ENCODE assay signal across 14 mouse cellular contexts in the genomic region with DNA sequence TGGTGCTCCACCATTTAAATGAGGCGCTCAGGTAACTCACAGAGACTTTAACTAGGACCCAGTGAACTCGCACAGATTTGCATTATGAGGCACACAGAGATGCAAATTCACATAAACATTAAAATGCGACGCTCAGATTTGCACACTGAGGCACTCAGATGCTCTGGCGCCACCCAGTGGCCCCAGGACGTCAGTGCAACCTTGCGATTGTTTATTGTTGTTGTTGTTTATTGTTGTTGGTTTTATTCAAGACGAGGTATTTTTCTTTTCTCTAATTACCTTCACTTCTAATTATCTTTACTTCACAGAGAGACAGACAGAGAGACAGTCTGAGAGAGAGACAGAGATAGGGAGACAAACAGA. TPM values are rescaled to one million over a fixed set of nuclear protein-coding genes. Genes with fewer than 3 reads are reported as not detected.
A peak's percentile ranks its signal among the peaks of the same experiment; 100 is the strongest.
DNase-seq lines count a peak whose midpoint lies in the region; ATAC-seq and TF ChIP-seq lines count a peak whose summit lies in the region.
"Not testable (repeated sequence)": the region's sequence is repeated elsewhere in the genome, so short reads cannot be mapped to it uniquely, and the experiment has no call there.
"Had no signal": no experiment of that assay in that cellular context is flagged by ENCODE, and none has a peak within 500 bp of the region (broad histone marks: within the 10 kb centered on the region; RNA-seq: fewer than 3 reads in every experiment).

No protein-coding gene starts in this region.

- H3K27ac ChIP-seq in liver, adult 2 months (replicated peaks; ENCODE audit: insufficient read depth, low read depth, low read length) = not testable (repeated sequence)

- not testable (repeated sequence) for H3K79me2 ChIP-seq in liver, adult 2 months (ENCODE audit: control insufficient read depth, insufficient read depth, low read length)

- not testable (repeated sequence) for TF ChIP-seq POLR2A in liver, adult 2 months (IDR thresholded peaks at IDR 0.05; ENCODE audit: extremely low read depth, insufficient read depth, low read length)

- not testable (repeated sequence) for H3K4me1 ChIP-seq in liver, adult 2 months (ENCODE audit: control insufficient read depth, insufficient read depth, low read length)

- peak; percentile 50; the same call in 1 of the 2 replicates for ATAC-seq in frontal cortex, adult (ENCODE audit: low TSS enrichment)

- not testable (repeated sequence) for H3K4me3 ChIP-seq in liver, adult 2 months (ENCODE audit: insufficient read depth, low read depth, low read length)

- TF ChIP-seq CTCF in liver, adult 2 months (IDR thresholded peaks at IDR 0.05; ENCODE audit: low read depth, low read length) = not testable (repeated sequence)

- DNase-seq in CD4-positive helper T cell, adult 2 months (ENCODE audit: low read depth, low spot score) = peak; percentile 78
- peak; percentile 100 for DNase-seq in ZHBTc4 (ENCODE audit: low read depth, low spot score)
- peak; percentile 76 to 81 for DNase-seq in cerebellum, postnatal 14 days
- DNase-seq in hindlimb bud, embryonic 11.5 days (ENCODE audit: extremely low spot score, low read depth, low spot score) = peak; percentile 99
- peak; percentile 54 for DNase-seq in liver, adult 2 months (ENCODE audit: extremely low read depth, low read depth, low spot score)
- peak; percentile 53 for DNase-seq in right cerebral cortex, adult 18-20 months
- peak; percentile 58 for DNase-seq in thymus, postnatal 4 days

- 65% methylated on average over 8 of the region's 8 CpGs for WGBS in liver, adult 2 months

- not testable (repeated sequence) for H3K9ac ChIP-seq in liver, adult 2 months (ENCODE audit: low read depth, low read length)

- not testable (repeated sequence) for H3K36me3 ChIP-seq in liver, adult 2 months (ENCODE audit: control insufficient read depth, insufficient read depth, low read length)

- H3K27me3 ChIP-seq in liver, adult 2 months (ENCODE audit: control insufficient read depth, insufficient read depth, low read length) = not testable (repeated sequence)

RNA-seq across cellular contexts. Expression of gene Gm21860, which starts 20.3 kb away (rescaled TPM):
- total RNA-seq in liver, adult 2 months (2014; rRNA removed) = not detected in 2 replicates
- not detected in 2 replicates for polyA plus RNA-seq in liver, adult 2 months (2012; rRNA removed)
- total RNA-seq: layer of hippocampus, postnatal 14 days had no signal
- polyA plus RNA-seq: forebrain, embryonic 12.5 days; heart, embryonic 11.5 days; intestine, embryonic 15.5 days; liver, embryonic 11.5 days; neural tube, embryonic 13.5 days had no signal

RNA-seq across cellular contexts. Expression of gene Gm47283, which starts 50.2 kb away (rescaled TPM):
- total RNA-seq in liver, adult 2 months (2014; rRNA removed) = not detected in 2 replicates
- not detected in 2 replicates for polyA plus RNA-seq in liver, adult 2 months (2012; rRNA removed)
- total RNA-seq: layer of hippocampus, postnatal 14 days had no signal
- polyA plus RNA-seq: forebrain, embryonic 12.5 days; heart, embryonic 11.5 days; intestine, embryonic 15.5 days; liver, embryonic 11.5 days; neural tube, embryonic 13.5 days had no signal
